ENCODE assay signal across 14 mouse cellular contexts in genomic region chr8:93919916-93920589, GRCm38 (mm10).
DNase-seq lines count a peak whose midpoint lies in the region; ATAC-seq lines count a peak whose summit lies in the region.
"Had no signal": no experiment of that assay in that cellular context is flagged by ENCODE, and none has a peak within 500 bp of the region (broad histone marks: within the 10 kb centered on the region; RNA-seq: fewer than 3 reads in every experiment).

No protein-coding gene starts in this region.

- 43% methylated on average over 12 of the region's 12 CpGs for WGBS in hindbrain, embryonic 13.5 days
- WGBS in neural tube, embryonic 14.5 days: 45% methylated on average over 12 of the region's 12 CpGs
- 58% methylated on average over 12 of the region's 12 CpGs for WGBS in liver, embryonic 12.5 days (ENCODE audit: insufficient replicate concordance)

- peaks cover 90% of the 10 kb centered on the region for H3K4me1 ChIP-seq in hindbrain, embryonic 13.5 days (replicated peaks)
- peaks cover 35% of the 10 kb centered on the region for H3K4me1 ChIP-seq in neural tube, embryonic 14.5 days (ENCODE audit: control insufficient read depth, insufficient read depth, low read length)
- peaks cover 4% of the 10 kb centered on the region; the same call in 1 of the 2 replicates for H3K4me1 ChIP-seq in liver, embryonic 12.5 days

- peak; percentile 56 for DNase-seq in left cerebral cortex, postnatal 4 days
- DNase-seq in left cerebral cortex, postnatal 36 days (ENCODE audit: low spot score in 2 of 2): no peak
- DNase-seq in cerebellum, postnatal 14 days: peak; percentile 56 to 73
- no peak for DNase-seq in natural killer cell, adult 2 months (ENCODE audit: low spot score in 2 of 2)
- no peak for DNase-seq in thymus, postnatal 14 days
- DNase-seq: adrenal gland, postnatal 36 days; heart, adult 11 months; kidney, postnatal 25 days had no signal

- no peak overlapping the region for H3K4me2 ChIP-seq in hindbrain, embryonic 13.5 days
- H3K4me2 ChIP-seq in neural tube, embryonic 14.5 days (ENCODE audit: low read depth, low read length): no peak overlapping the region
- no peak overlapping the region for H3K4me2 ChIP-seq in liver, embryonic 12.5 days
- H3K4me2 ChIP-seq: lung, embryonic 15.5 days had no signal

- H3K4me3 ChIP-seq in hindbrain, embryonic 13.5 days: no peak overlapping the region
- H3K4me3 ChIP-seq in neural tube, embryonic 14.5 days (ENCODE audit: low read depth, low read length): no peak overlapping the region
- no peak overlapping the region for H3K4me3 ChIP-seq in liver, embryonic 12.5 days
- H3K4me3 ChIP-seq: limb, embryonic 10.5 days; lung, embryonic 15.5 days had no signal

- no peaks in the 10 kb centered on the region for H3K27me3 ChIP-seq in hindbrain, embryonic 13.5 days
- H3K27me3 ChIP-seq in neural tube, embryonic 14.5 days (ENCODE audit: control insufficient read depth, insufficient read depth, low read length): no peaks in the 10 kb centered on the region
- H3K27me3 ChIP-seq in liver, embryonic 12.5 days (replicated peaks): no peaks in the 10 kb centered on the region; the same call in 1 of the 2 replicates

- H3K36me3 ChIP-seq in hindbrain, embryonic 13.5 days: peaks cover 3% of the 10 kb centered on the region; the same call in 1 of the 2 replicates
- no peaks in the 10 kb centered on the region for H3K36me3 ChIP-seq in neural tube, embryonic 14.5 days (ENCODE audit: control insufficient read depth, insufficient read depth, low read length)
- H3K36me3 ChIP-seq in liver, embryonic 12.5 days: no peaks in the 10 kb centered on the region
- H3K36me3 ChIP-seq: limb, embryonic 10.5 days; lung, embryonic 15.5 days had no signal

- intact Hi-C loops in left cerebral cortex, postnatal 4 days (cut with DNase I): loop anchor here (10.0 kb wide), 1 partner anchor 255 kb away; no protein-coding TSS in a partner anchor
- intact Hi-C loops in left cerebral cortex, postnatal 36 days (cut with DNase I): loop anchor here (5.0 kb wide), 1 partner anchor 328 kb away; no protein-coding TSS in a partner anchor

- H3K9me3 ChIP-seq in hindbrain, embryonic 13.5 days: no peaks in the 10 kb centered on the region
- H3K9me3 ChIP-seq in neural tube, embryonic 14.5 days (ENCODE audit: control insufficient read depth, low read length): no peaks in the 10 kb centered on the region
- H3K9me3 ChIP-seq in liver, embryonic 12.5 days (replicated peaks): no peaks in the 10 kb centered on the region
- H3K9me3 ChIP-seq: limb, embryonic 10.5 days; lung, embryonic 15.5 days had no signal

- peak overlapping the region; percentile 91 for H3K27ac ChIP-seq in hindbrain, embryonic 13.5 days
- H3K27ac ChIP-seq in neural tube, embryonic 14.5 days (ENCODE audit: low read depth, low read length): 0 out of 2 replicates have a peak overlapping the region, but pooled peaks have one; percentile 45
- H3K27ac ChIP-seq in liver, embryonic 12.5 days: no peak overlapping the region
- H3K27ac ChIP-seq: limb, embryonic 10.5 days; lung, embryonic 15.5 days had no signal

- no peak for ATAC-seq in hindbrain, embryonic 13.5 days (ENCODE audit: low FRiP score)
- no peak for ATAC-seq in neural tube, embryonic 14.5 days (ENCODE audit: low read depth)
- ATAC-seq in liver, embryonic 12.5 days: no peak
- ATAC-seq: CD4-positive, CD25-positive, alpha-beta regulatory T cell, adult 4 months had no signal

- no peak overlapping the region for H3K9ac ChIP-seq in hindbrain, embryonic 13.5 days
- H3K9ac ChIP-seq in neural tube, embryonic 14.5 days (replicated peaks; ENCODE audit: low read depth, low read length): no peak overlapping the region
- H3K9ac ChIP-seq in liver, embryonic 12.5 days: no peak overlapping the region
- H3K9ac ChIP-seq: lung, embryonic 15.5 days had no signal

Comparison
In these comparisons a context has a peak if more than half of its experiments do, and no peak if none do; other contexts are left out.
1. DNase-seq: peak in left cerebral cortex, postnatal 4 days (single experiment) and cerebellum, postnatal 14 days (2 of 2); none in left cerebral cortex, postnatal 36 days (0 of 2), natural killer cell, adult 2 months (0 of 2) and thymus, postnatal 14 days (single experiment).